Mouse (Mus musculus): ENCODE results near the gene Abcb10.

DNA sequence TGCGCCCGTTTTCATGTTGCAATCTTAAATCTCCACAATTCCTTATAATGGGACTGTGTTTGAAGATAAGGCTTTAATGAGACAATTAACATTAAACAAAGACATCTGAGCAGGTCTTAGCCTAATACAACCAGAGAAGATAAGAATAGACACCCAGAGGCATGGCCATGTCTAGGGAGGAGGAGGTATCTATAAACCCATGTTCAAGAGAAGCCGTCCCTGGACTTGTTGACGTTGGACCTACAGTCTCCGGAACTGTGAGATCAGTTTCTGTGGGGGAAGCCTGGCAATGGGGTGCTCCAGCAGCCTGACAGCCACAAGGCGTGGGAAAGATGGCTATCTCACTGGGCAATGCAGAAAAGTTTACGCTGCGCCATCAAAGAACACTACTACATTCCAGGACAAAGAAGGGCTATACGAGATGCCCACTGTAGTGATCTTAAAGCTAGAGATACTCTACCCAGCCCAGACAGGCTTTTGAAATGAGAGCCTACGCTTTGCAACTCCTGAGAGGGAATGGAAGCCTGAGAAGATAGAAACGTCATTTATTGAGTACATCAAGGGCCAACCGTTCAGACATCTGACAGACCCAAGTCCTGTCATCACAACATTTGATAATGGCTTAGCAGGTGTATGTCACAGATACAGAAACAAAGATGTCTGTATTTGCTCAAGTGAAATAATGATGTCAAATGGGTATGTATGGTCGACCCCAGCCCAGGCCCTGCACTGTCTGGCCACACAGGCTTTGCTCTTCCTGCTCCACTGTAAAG, 7.5 kb upstream of the Abcb10 start:
- no peak for TF ChIP-seq CTCF (IDR thresholded peaks at IDR 0.05; ENCODE audit: low read depth)
- no peak for TF ChIP-seq EP300 (IDR thresholded peaks at IDR 0.05; ENCODE audit: low read depth)
